Mouse (Mus musculus) midbrain, embryonic 16.5 days (tissue): ENCODE results near the gene Lgals7. TPM values are rescaled to one million over a fixed set of nuclear protein-coding genes. Genes with fewer than 3 reads are reported as not detected.

ENCODE experiments used
- polyA plus RNA-seq: library from polyadenylated mRNA; unstranded; fragments of >200 nt; fragmentation: Nextera tagmentation; extraction: Ambion mirVana; gene quantifications from 2 replicates; pipeline ENCODE4 v1.2.1, GENCODE M21; 2015

The Lgals7 gene
- polyA plus RNA-seq, 1 experiment from 2014 or later, result 6.7 TPM

Other genes starting within 250 kb of the Lgals7 start
- 0.26 TPM in 1 of 2 replicates, not detected in the other for gene Acp7, start 232.5 kb upstream of the Lgals7 start, polyA plus RNA-seq
- 15.1 and 17.3 TPM in 2 replicates for gene Fbxo27, start 171.0 kb upstream of the Lgals7 start, polyA plus RNA-seq
- 3.2 and 5.2 TPM in 2 replicates for gene Fbxo17, start 147.0 kb upstream of the Lgals7 start, polyA plus RNA-seq
- gene Mrps12, start 122.0 kb upstream of the Lgals7 start, polyA plus RNA-seq, result 95.8 and 99.4 TPM in 2 replicates
- 15.6 and 16.4 TPM in 2 replicates for gene Sars2, start 121.9 kb upstream of the Lgals7 start, polyA plus RNA-seq
- 0.61 and 0.95 TPM in 2 replicates for gene Ccer2, start 107.7 kb upstream of the Lgals7 start, polyA plus RNA-seq
- gene Sirt2, start 97.1 kb upstream of the Lgals7 start, polyA plus RNA-seq, result 117 and 121 TPM in 2 replicates
- 52.0 and 64.7 TPM in 2 replicates for gene Nfkbib, start 96.3 kb upstream of the Lgals7 start, polyA plus RNA-seq
- gene Rinl, start 74.9 kb upstream of the Lgals7 start, polyA plus RNA-seq, result 2.2 and 2.9 TPM in 2 replicates
- 134 and 152 TPM in 2 replicates for gene Hnrnpl, start 55.3 kb upstream of the Lgals7 start, polyA plus RNA-seq
- 86.6 and 96.4 TPM in 2 replicates for gene Ech1, start 38.6 kb upstream of the Lgals7 start, polyA plus RNA-seq
- gene Lgals4, start 30.0 kb upstream of the Lgals7 start, polyA plus RNA-seq, result 5.7 and 5.9 TPM in 2 replicates
- 0.40 and 0.57 TPM in 2 replicates for gene Capn12, start 17.6 kb downstream of the Lgals7 start, polyA plus RNA-seq
- 132 and 133 TPM in 2 replicates for gene Actn4, start 98.5 kb downstream of the Lgals7 start, polyA plus RNA-seq
- 279 TPM in 2 replicates for gene Eif3k, start 118.0 kb downstream of the Lgals7 start, polyA plus RNA-seq
- 11.8 and 13.2 TPM in 2 replicates for gene Map4k1, start 118.2 kb downstream of the Lgals7 start, polyA plus RNA-seq